27 mouse cellular contexts compared by ENCODE assay signal in the genomic region with DNA sequence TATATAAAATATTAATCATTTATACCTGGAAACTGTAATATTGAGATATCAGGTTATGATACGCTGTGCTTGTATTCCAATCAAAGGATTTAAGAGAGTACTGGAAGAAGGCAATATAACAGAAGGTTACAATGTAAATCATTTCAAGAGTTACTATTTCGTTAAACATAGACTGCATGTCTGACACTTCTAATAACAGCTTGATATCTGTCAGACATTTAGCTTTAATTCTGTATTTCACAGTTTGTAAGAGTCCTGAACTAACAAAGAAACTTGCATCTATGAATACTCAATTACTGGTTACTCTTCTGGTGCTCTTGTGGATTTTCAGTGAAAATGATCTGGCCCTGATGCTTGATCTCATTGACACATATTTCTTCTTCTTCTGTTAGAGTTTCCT.
"Had no signal": no experiment of that assay in that cellular context is flagged by ENCODE, and none has a peak within 500 bp of the region (broad histone marks: within the 10 kb centered on the region; RNA-seq: fewer than 3 reads in every experiment).

No protein-coding gene starts in this region.

- H3K9ac ChIP-seq: heart, embryonic 13.5 days; heart, embryonic 15.5 days; hindbrain, embryonic 13.5 days; hindbrain, embryonic 15.5 days; kidney, embryonic 15.5 days; limb, embryonic 13.5 days; limb, embryonic 15.5 days; liver, embryonic 12.5 days; liver, embryonic 14.5 days had no signal

- H3K4me3 ChIP-seq: heart, adult 2 months; heart, embryonic 13.5 days; heart, embryonic 15.5 days; hindbrain, embryonic 13.5 days; hindbrain, embryonic 15.5 days; kidney, embryonic 15.5 days; limb, embryonic 13.5 days; limb, embryonic 15.5 days; liver, embryonic 12.5 days had no signal

- H3K27ac ChIP-seq: heart, adult 2 months; heart, embryonic 13.5 days; heart, embryonic 15.5 days; hindbrain, embryonic 13.5 days; hindbrain, embryonic 15.5 days; hindbrain, postnatal 0 days; kidney, embryonic 15.5 days; kidney, postnatal 0 days; limb, embryonic 13.5 days; limb, embryonic 15.5 days; liver, embryonic 12.5 days; liver, embryonic 14.5 days had no signal

- H3K4me2 ChIP-seq: heart, embryonic 11.5 days; heart, embryonic 13.5 days; heart, embryonic 15.5 days; hindbrain, embryonic 13.5 days; hindbrain, embryonic 15.5 days; kidney, embryonic 15.5 days; limb, embryonic 13.5 days; limb, embryonic 15.5 days; liver, embryonic 12.5 days had no signal

- H3K36me3 ChIP-seq: heart, embryonic 13.5 days; heart, embryonic 15.5 days; hindbrain, embryonic 13.5 days; hindbrain, embryonic 15.5 days; kidney, embryonic 15.5 days; limb, embryonic 13.5 days; limb, embryonic 15.5 days; liver, embryonic 12.5 days had no signal

- H3K9me3 ChIP-seq: heart, embryonic 13.5 days; heart, embryonic 15.5 days; hindbrain, embryonic 13.5 days; hindbrain, embryonic 15.5 days; kidney, embryonic 15.5 days; limb, embryonic 13.5 days; limb, embryonic 15.5 days; liver, embryonic 12.5 days had no signal

- DNase-seq: gastrocnemius, postnatal 14 days; gastrocnemius, postnatal 36 days; heart, adult 11 months; heart, adult 2 months; heart, postnatal 14 days; heart, postnatal 36 days; kidney, adult 11 months; kidney, adult 2 months; kidney, adult 9 months; kidney, postnatal 14 days; kidney, postnatal 36 days; layer of hippocampus, adult 9-11 months; layer of hippocampus, postnatal 36 days; left cerebral cortex, postnatal 4 days had no signal

- H3K27me3 ChIP-seq: heart, embryonic 13.5 days; heart, embryonic 15.5 days; hindbrain, embryonic 13.5 days; hindbrain, embryonic 15.5 days; kidney, embryonic 15.5 days; limb, embryonic 13.5 days; limb, embryonic 15.5 days; liver, embryonic 12.5 days had no signal

- ATAC-seq: hindbrain, postnatal 0 days; intestine, embryonic 16.5 days; liver, embryonic 12.5 days had no signal

- H3K4me1 ChIP-seq: heart, embryonic 13.5 days; heart, embryonic 15.5 days; hindbrain, embryonic 13.5 days; hindbrain, embryonic 15.5 days; kidney, embryonic 15.5 days; limb, embryonic 13.5 days; limb, embryonic 15.5 days; liver, embryonic 12.5 days had no signal
